Mouse (Mus musculus): ENCODE data around the gene Platr25.
"Not testable (repeated sequence)": the region's sequence is repeated elsewhere in the genome, so short reads cannot be mapped to it uniquely, and the experiment has no call there.

- TF ChIP-seq CTCF (IDR thresholded peaks at IDR 0.05; ENCODE audit: low read depth, low read length); POLR2AphosphoS5 (IDR thresholded peaks at IDR 0.05; ENCODE audit: insufficient replicate concordance, low read depth, low read length); TAL1 (conservative IDR thresholded peaks at IDR 0.05; ENCODE audit: low read depth, low read length); GATA1 (IDR thresholded peaks at IDR 0.05; ENCODE audit: borderline replicate concordance, low read length): not testable (repeated sequence)
These were observed 107.7 kb downstream of the Platr25 start for GRCm38 (mm10) chr13:62652681-62653368.
